Mouse (Mus musculus) monocyte, adult 5-6 weeks (primary cell): ENCODE data around the gene Akap6. TPM values are rescaled to one million over a fixed set of nuclear protein-coding genes. Genes with fewer than 3 reads are reported as not detected.

Experiments used
- ATAC-seq: fragments of 153-309, 156-312 bp; replicated peaks from 2 replicates; pipeline ENCODE4 v1.8.0; 2017; ENCODE audit warnings: mild to moderate bottlenecking; ENCODE audit not compliant: low TSS enrichment, insufficient number of reproducible peaks, severe bottlenecking, poor library complexity, low FRiP score
- total RNA-seq: library from RNA; stranded (forward); fragments of 200-1000, 200-491, 200-594 nt; gene quantifications from 3 replicates; pipeline ENCODE4 v1.2.3, GENCODE M21; 2017

Akap6 gene
- total RNA-seq, 1 experiment from 2014 or later, result not detected

- ATAC-seq, result no peak
Measured at GRCm38 (mm10) chr12:52941941-52942340, 242.8 kb downstream of the Akap6 start.

- ATAC-seq, result no peak
Measured at GRCm38 (mm10) chr12:52944274-52944673, 245.1 kb downstream of the Akap6 start.

GRCm38 (mm10) chr12:52944949-52945348 is 245.8 kb downstream of the Akap6 start:
- ATAC-seq, result no peak

GRCm38 (mm10) chr12:52950660-52951059 is 251.5 kb downstream of the Akap6 start:
- ATAC-seq, result no peak

GRCm38 (mm10) chr12:52957587-52957986 is 258.4 kb downstream of the Akap6 start:
- no peak for ATAC-seq

GRCm38 (mm10) chr12:52957994-52958393 is 258.8 kb downstream of the Akap6 start:
- no peak for ATAC-seq

GRCm38 (mm10) chr12:52991745-52992144 is 292.6 kb downstream of the Akap6 start:
- no peak for ATAC-seq

GRCm38 (mm10) chr12:53012336-53012735 is 313.2 kb downstream of the Akap6 start:
- no peak for ATAC-seq

- no peak for ATAC-seq
Measured at GRCm38 (mm10) chr12:53014539-53014938, 315.4 kb downstream of the Akap6 start.

- ATAC-seq, result no peak
Measured at GRCm38 (mm10) chr12:53024575-53025246, 325.5 kb downstream of the Akap6 start.

- no peak for ATAC-seq
Measured at GRCm38 (mm10) chr12:53027308-53027707, 328.1 kb downstream of the Akap6 start.

GRCm38 (mm10) chr12:53028926-53029325 is 329.7 kb downstream of the Akap6 start:
- ATAC-seq, result no peak

GRCm38 (mm10) chr12:53029910-53030309 is 330.7 kb downstream of the Akap6 start:
- ATAC-seq, result no peak

- no peak for ATAC-seq
Measured at GRCm38 (mm10) chr12:53032762-53033161, 333.6 kb downstream of the Akap6 start.

- ATAC-seq, result no peak
Measured at GRCm38 (mm10) chr12:53033404-53033913, 334.3 kb downstream of the Akap6 start.

- ATAC-seq, result no peak
Measured at GRCm38 (mm10) chr12:53040634-53041033, 341.5 kb downstream of the Akap6 start.

- ATAC-seq, result no peak
Measured at GRCm38 (mm10) chr12:53042739-53043138, 343.6 kb downstream of the Akap6 start.

- ATAC-seq, result no peak
Measured at GRCm38 (mm10) chr12:53057606-53058005, 358.4 kb downstream of the Akap6 start.

GRCm38 (mm10) chr12:53060903-53061302 is 361.7 kb downstream of the Akap6 start:
- ATAC-seq, result no peak

GRCm38 (mm10) chr12:53061466-53062124 is 362.4 kb downstream of the Akap6 start:
- ATAC-seq, result no peak
